Mouse (Mus musculus) midbrain, embryonic 16.5 days (tissue): ENCODE results near the gene Gpatch2l. TPM values are rescaled to one million over a fixed set of nuclear protein-coding genes. Genes with fewer than 3 reads are reported as not detected.

Experiments used
- ATAC-seq: fragments of 200-750 bp; cut with Nextera tagmentation; 2 replicates; pipeline ENCODE4 v1.8.0; 2017; ENCODE audit warnings: moderate TSS enrichment
- H3K27ac ChIP-seq: fragments of 300-500 bp; sonication (generic); 2 replicates; pipeline ENCODE4 v1.5.1; 2014; ENCODE audit warnings: mild to moderate bottlenecking, low read length, mixed read lengths
- H3K27me3 ChIP-seq: fragments of 300-500 bp; sonication (generic); 2 replicates; pipeline ENCODE4 v1.6.1; 2014; ENCODE audit warnings: low read depth, low read length, mixed read lengths; ENCODE audit not compliant: control insufficient read depth, insufficient read depth
- H3K36me3 ChIP-seq: fragments of 300-500 bp; sonication (generic); 2 replicates; pipeline ENCODE4 v1.6.1; 2014; ENCODE audit warnings: mild to moderate bottlenecking, low read length, moderate library complexity, mixed read lengths; ENCODE audit not compliant: control insufficient read depth, insufficient read depth
- H3K4me1 ChIP-seq: fragments of 300-500 bp; sonication (generic); 2 replicates; pipeline ENCODE4 v1.6.1; 2014; ENCODE audit warnings: mild to moderate bottlenecking, low read length, mixed read lengths; ENCODE audit not compliant: control insufficient read depth, insufficient read depth
- H3K4me2 ChIP-seq: fragments of 300-500 bp; sonication (generic); 2 replicates; pipeline ENCODE4 v1.6.1; 2014; ENCODE audit warnings: mild to moderate bottlenecking, low read length, mixed read lengths
- H3K4me3 ChIP-seq: fragments of 300-500 bp; sonication (generic); 2 replicates; pipeline ENCODE4 v1.5.1; 2014; ENCODE audit warnings: low read depth, mild to moderate bottlenecking, low read length, moderate library complexity, mixed read lengths
- H3K9ac ChIP-seq: fragments of 300-500 bp; sonication (generic); 2 replicates; pipeline ENCODE4 v1.6.1; 2014; ENCODE audit warnings: low read depth, low read length, mixed read lengths
- H3K9me3 ChIP-seq: fragments of 300-500 bp; sonication (generic); replicated peaks from 2 replicates; pipeline ENCODE4 v1.6.1; 2014; ENCODE audit warnings: mild to moderate bottlenecking, low read length, mixed read lengths; ENCODE audit not compliant: control insufficient read depth, poor library complexity, severe bottlenecking
- WGBS: fragments of 180-500 bp; shearing (Covaris S2); extraction: QIAGEN DNeasy Blood & Tissue Kit; methylation state at CpG from one replicate; pipeline ENCODE4 v1.1.7; 2014; 5-methylcytosine and 5-hydroxymethylcytosine counted together
- polyA plus RNA-seq: library from polyadenylated mRNA; unstranded; fragments of >200 nt; fragmentation: Nextera tagmentation; extraction: Ambion mirVana; gene quantifications from 2 replicates; pipeline ENCODE4 v1.2.1, GENCODE M21; 2015

Gpatch2l gene
- polyA plus RNA-seq, 1 experiment from 2014 or later = 34.9 TPM

GRCm38 (mm10) chr12:86216687-86217421 is 24.8 kb upstream of the Gpatch2l start:
- WGBS = 2% methylated on average over 22 of the region's 22 CpGs
- H3K4me1 ChIP-seq = peaks cover 33% of the 10 kb centered on the region
- no peaks in the 10 kb centered on the region for H3K36me3 ChIP-seq
- peak overlapping the region; percentile 33; the same call in 1 of the 2 replicates for H3K9ac ChIP-seq
- H3K4me2 ChIP-seq = peak overlapping the region; percentile 58
- peaks cover 7% of the 10 kb centered on the region; the same call in 1 of the 2 replicates for H3K27me3 ChIP-seq
- H3K9me3 ChIP-seq = no peaks in the 10 kb centered on the region
- peak overlapping the region; percentile 24 for H3K4me3 ChIP-seq
- peak; percentile 37; the same call in 1 of the 2 replicates for ATAC-seq
- peak overlapping the region; percentile 35; the same call in 1 of the 2 replicates for H3K27ac ChIP-seq

- H3K9me3 ChIP-seq = no peaks in the 10 kb centered on the region
- no peaks in the 10 kb centered on the region for H3K36me3 ChIP-seq
- H3K27ac ChIP-seq = no peak overlapping the region; the same call in 1 of the 2 replicates
- peak overlapping the region; percentile 35 for H3K4me3 ChIP-seq
- peaks cover 18% of the 10 kb centered on the region for H3K4me1 ChIP-seq
- peak; percentile 76 for ATAC-seq
- peak overlapping the region; percentile 70 for H3K4me2 ChIP-seq
- H3K9ac ChIP-seq = peak overlapping the region; percentile 61
- WGBS = 5% methylated on average over 37 of the region's 38 CpGs
- H3K27me3 ChIP-seq = no peaks in the 10 kb centered on the region
Measured at GRCm38 (mm10) chr12:86220200-86221021, 21.2 kb upstream of the Gpatch2l start.

- Histone ChIP-seq H3K4me3 (peak overlapping the region; percentile 35), H3K9me3 (no peaks in the 10 kb centered on the region), H3K27me3 (no peaks in the 10 kb centered on the region), H3K9ac (peak overlapping the region; percentile 61), H3K36me3 (no peaks in the 10 kb centered on the region), H3K27ac (no peak overlapping the region), H3K4me1 (peaks cover 17% of the 10 kb centered on the region), H3K4me2 (peak overlapping the region; percentile 70)
- 38% methylated on average over 16 of the region's 16 CpGs for WGBS
- 0 out of 2 replicates have a peak, but pooled peaks have one; percentile 25 for ATAC-seq
Measured at GRCm38 (mm10) chr12:86221074-86221703, 20.5 kb upstream of the Gpatch2l start.

DNA sequence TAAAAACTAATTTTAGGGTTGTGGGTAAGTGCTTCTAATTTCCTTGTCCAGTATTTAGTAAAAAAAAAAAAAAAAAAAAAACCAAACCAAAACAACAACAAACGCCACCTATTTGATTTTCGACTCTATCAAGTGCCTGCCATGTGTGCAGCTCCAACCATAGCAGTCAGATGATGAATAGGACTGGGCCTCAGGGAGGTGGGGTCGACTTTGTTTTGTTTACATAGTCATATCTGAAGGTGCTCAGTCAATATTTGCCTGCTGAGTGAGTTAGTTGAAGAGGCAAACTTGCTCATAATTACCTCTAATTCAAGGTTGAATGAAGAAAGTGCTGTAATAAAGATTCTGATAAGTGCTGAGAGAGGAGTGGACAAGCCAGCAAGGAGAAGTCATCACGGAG is 7.4 kb upstream of the Gpatch2l start:
- no peaks in the 10 kb centered on the region for H3K36me3 ChIP-seq
- no peak overlapping the region for H3K4me2 ChIP-seq
- WGBS = 75% methylated on average over 4 of the region's 4 CpGs
- H3K27ac ChIP-seq = no peak overlapping the region
- no peak overlapping the region for H3K4me3 ChIP-seq
- no peak overlapping the region for H3K9ac ChIP-seq
- no peaks in the 10 kb centered on the region for H3K9me3 ChIP-seq
- no peak for ATAC-seq
- H3K27me3 ChIP-seq = no peaks in the 10 kb centered on the region
- no peaks in the 10 kb centered on the region for H3K4me1 ChIP-seq

- no peaks in the 10 kb centered on the region for H3K9me3 ChIP-seq
- H3K36me3 ChIP-seq = no peaks in the 10 kb centered on the region
- no peak overlapping the region for H3K27ac ChIP-seq
- H3K4me3 ChIP-seq = no peak overlapping the region
- H3K27me3 ChIP-seq = no peaks in the 10 kb centered on the region
- H3K4me2 ChIP-seq = no peak overlapping the region
- no peak overlapping the region for H3K9ac ChIP-seq
- ATAC-seq = no peak
- 86% methylated on average over 2 of the region's 2 CpGs for WGBS
- peaks cover 16% of the 10 kb centered on the region for H3K4me1 ChIP-seq
Measured at GRCm38 (mm10) chr12:86238736-86239135, 2.9 kb upstream of the Gpatch2l start.

DNA sequence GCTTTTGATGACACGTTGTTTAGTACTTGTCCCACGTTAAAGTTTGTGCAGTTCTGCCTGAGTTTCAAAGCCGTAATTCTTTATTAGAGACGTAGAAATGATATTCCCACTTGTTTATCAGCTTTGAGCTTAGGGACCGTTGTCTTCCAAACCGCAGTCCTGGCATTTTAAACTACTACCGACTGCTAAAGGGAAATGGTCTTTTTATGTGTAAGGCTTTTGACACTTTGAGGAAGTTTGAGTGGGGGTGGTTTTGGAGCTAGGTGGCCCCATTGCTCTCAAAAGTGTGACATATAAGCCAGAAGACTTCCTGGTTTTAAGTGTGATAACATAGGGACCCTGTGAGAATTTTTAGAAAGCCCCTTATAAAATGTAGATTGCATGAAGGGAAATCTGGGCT is 905 bp downstream of the Gpatch2l start:
- H3K4me1 ChIP-seq = peaks cover 40% of the 10 kb centered on the region
- peak overlapping the region; percentile 89 for H3K9ac ChIP-seq
- H3K27me3 ChIP-seq = no peaks in the 10 kb centered on the region
- H3K36me3 ChIP-seq = peaks cover 10% of the 10 kb centered on the region; the same call in 1 of the 2 replicates
- H3K4me3 ChIP-seq = peak overlapping the region; percentile 84
- ATAC-seq = no peak
- WGBS = 24% methylated on average over 7 of the region's 7 CpGs
- no peaks in the 10 kb centered on the region for H3K9me3 ChIP-seq
- no peak overlapping the region for H3K27ac ChIP-seq
- H3K4me2 ChIP-seq = peak overlapping the region; percentile 99

DNA sequence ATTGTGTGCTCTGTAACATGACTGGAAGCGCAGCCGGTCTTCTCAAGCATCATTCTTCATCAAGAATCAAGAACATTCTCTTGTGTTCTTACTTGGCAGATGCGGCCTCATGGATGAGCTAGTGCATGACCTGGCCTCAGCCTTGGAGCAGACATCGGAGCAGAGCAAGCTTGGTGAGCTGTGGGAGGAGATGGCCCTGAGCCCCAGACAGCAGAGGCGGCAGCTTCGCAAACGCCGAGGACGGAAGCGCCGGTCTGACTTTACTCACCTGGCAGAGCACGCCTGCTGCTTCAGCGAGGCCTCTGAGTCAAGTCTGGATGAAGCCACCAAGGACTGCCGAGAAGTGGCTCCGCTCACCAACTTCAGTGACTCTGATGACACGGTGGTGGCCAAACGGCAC is 2.3 kb downstream of the Gpatch2l start:
- WGBS = 92% methylated on average over 17 of the region's 17 CpGs
- no peaks in the 10 kb centered on the region for H3K27me3 ChIP-seq
- H3K9ac ChIP-seq = no peak overlapping the region
- no peak overlapping the region for H3K27ac ChIP-seq
- H3K36me3 ChIP-seq = peaks cover 11% of the 10 kb centered on the region; the same call in 1 of the 2 replicates
- H3K4me1 ChIP-seq = peaks cover 40% of the 10 kb centered on the region
- no peak overlapping the region for H3K4me3 ChIP-seq
- H3K9me3 ChIP-seq = no peaks in the 10 kb centered on the region
- ATAC-seq = no peak
- H3K4me2 ChIP-seq = no peak overlapping the region

DNA sequence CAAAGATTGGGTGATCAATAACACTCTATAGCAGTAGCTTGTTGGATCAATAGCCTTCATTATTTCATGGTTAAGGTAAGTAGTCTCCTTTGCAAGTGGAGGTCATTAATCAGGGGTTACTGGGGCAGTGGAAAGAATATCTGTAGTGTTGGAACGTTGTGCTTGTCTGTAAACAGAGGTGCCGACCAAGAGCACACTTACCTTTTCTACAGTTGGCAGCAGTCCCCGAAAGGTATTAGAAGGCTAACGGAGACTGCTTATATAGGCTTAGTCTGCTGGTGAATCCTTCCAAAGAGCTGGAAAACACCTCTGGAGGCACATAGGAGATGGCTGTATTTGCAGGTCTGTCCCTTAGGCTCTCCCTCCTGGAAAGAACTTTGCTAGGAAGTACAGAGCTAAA is 8.5 kb downstream of the Gpatch2l start:
- H3K27me3 ChIP-seq = no peaks in the 10 kb centered on the region
- no peak for ATAC-seq
- no peaks in the 10 kb centered on the region for H3K9me3 ChIP-seq
- peaks cover 12% of the 10 kb centered on the region for H3K4me1 ChIP-seq
- H3K4me3 ChIP-seq = no peak overlapping the region
- H3K36me3 ChIP-seq = peaks cover 3% of the 10 kb centered on the region; the same call in 1 of the 2 replicates
- 89% methylated on average over 4 of the region's 4 CpGs for WGBS
- no peak overlapping the region for H3K9ac ChIP-seq
- no peak overlapping the region for H3K27ac ChIP-seq
- H3K4me2 ChIP-seq = no peak overlapping the region
